Mouse (Mus musculus): ENCODE measurements around the gene Dync1i1. TPM values are rescaled to one million over a fixed set of nuclear protein-coding genes. Genes with fewer than 3 reads are reported as not detected.

The Dync1i1 gene
- polyA plus RNA-seq, 1 experiment from 2014 or later, result 7.0 TPM

DNA sequence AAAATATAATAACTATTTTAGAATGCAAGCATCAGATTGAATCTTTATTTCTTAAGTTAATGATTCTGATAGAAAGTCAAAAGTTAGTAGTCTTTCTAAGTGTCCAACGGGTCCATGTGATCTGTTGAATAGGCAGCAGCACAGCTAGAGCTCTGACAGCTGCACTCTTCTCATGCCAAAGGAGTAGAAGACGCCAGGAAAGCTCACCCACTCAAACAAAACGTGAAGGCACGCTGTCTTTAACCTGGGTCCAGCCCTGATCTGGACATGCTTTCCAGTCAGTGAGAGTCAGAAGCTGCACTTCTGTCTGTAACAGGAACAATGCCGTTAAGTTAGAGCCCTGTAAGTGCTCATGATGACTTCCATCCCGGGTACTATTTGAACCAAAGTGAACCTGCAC, 56.3 kb downstream of the Dync1i1 start:
- Histone ChIP-seq H3K4me3 (replicated peaks) (no peak overlapping the region), H3K36me3 (no peaks in the 10 kb centered on the region), H3K9ac (replicated peaks) (no peak overlapping the region), H3K4me2 (replicated peaks) (no peak overlapping the region), H3K9me3 (no peaks in the 10 kb centered on the region), H3K4me1 (replicated peaks) (no peaks in the 10 kb centered on the region), H3K27ac (no peak overlapping the region), H3K27me3 (no peaks in the 10 kb centered on the region)
- ATAC-seq, result no peak
- 86% methylated on average over 6 of the region's 6 CpGs for WGBS

DNA sequence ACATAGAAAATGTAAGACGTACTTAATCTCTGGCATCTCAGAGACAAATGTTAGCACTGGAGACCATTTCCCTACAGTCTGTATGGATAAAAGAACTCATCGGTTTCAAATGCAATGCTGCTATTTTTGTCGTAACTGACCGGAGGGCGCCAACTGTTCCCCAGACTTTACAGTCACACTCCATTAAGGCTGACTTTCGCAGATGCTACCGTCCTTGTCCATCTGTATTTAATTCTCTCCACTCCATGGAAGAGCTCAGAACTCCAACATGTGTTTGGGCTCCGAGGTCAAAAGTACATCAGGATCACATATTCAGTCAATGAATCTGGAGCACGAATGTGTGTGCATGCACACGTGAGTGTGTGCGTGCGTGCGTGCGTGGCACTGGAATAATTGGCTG, 58.4 kb downstream of the Dync1i1 start:
- H3K27ac ChIP-seq, result no peak overlapping the region
- no peak overlapping the region for H3K4me2 ChIP-seq (replicated peaks)
- WGBS, result 91% methylated on average over 14 of the region's 14 CpGs
- no peak for ATAC-seq
- no peaks in the 10 kb centered on the region for H3K36me3 ChIP-seq
- H3K4me3 ChIP-seq (replicated peaks), result no peak overlapping the region
- H3K27me3 ChIP-seq, result no peaks in the 10 kb centered on the region
- no peaks in the 10 kb centered on the region for H3K9me3 ChIP-seq
- H3K9ac ChIP-seq (replicated peaks), result no peak overlapping the region
- H3K4me1 ChIP-seq (replicated peaks), result no peaks in the 10 kb centered on the region

DNA sequence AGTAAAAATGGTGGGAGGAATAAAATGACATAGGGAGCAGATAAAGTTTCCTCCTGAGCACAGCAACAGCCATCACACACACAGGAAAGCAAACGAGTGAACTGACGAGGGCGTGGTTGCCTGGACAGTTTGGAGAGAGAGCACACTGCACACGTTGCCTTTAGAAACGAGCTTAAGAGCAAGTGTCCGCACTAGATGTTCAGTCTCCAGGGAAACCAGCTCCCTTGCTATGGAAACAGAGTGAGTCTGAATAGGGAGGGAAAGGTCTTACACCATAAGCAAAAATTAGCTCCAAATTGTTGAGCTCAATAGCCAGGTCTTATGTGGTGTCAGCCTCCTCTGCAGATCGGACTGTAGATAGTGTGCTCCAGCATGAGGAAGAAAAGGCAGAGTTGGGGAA, 65.2 kb downstream of the Dync1i1 start:
- no peak for ATAC-seq
- 36% methylated on average over 7 of the region's 7 CpGs for WGBS
- Histone ChIP-seq H3K4me2 (replicated peaks) (no peak overlapping the region), H3K27ac (no peak overlapping the region), H3K4me1 (replicated peaks) (no peaks in the 10 kb centered on the region), H3K9me3 (no peaks in the 10 kb centered on the region), H3K36me3 (no peaks in the 10 kb centered on the region), H3K27me3 (no peaks in the 10 kb centered on the region), H3K4me3 (replicated peaks) (no peak overlapping the region), H3K9ac (replicated peaks) (no peak overlapping the region)

DNA sequence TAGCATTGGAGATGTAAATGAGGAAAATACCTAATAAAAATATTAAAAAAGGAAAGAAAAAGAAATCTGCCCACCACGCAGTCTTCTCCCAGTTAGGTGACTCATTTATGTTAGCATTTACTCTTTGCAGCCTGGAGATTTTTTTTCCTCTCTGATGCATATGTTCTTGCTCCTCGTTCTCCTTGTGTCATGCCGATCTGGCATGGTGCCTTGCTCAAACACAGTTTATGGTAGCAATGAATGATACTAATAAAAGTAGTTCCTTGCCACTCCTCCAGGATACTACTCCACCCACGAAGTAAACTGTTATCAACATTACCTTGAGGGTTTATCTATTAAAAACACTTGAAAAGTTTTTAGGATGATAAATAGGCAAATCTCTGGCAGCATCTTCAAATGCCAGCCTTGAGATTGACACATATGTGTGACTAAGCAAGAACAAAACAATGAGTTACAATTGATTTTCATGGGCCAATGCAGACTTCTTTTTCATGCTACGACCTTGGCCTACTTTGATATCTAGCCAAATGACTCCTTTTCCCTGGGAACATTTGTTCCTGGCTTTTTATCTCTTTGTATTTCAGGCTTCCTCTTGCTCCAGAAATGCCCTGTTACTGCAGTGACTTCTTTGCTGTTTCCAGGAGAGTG, 68.8 kb downstream of the Dync1i1 start:
- no peak overlapping the region for H3K4me3 ChIP-seq (replicated peaks)
- ATAC-seq, result no peak
- H3K4me1 ChIP-seq (replicated peaks), result no peaks in the 10 kb centered on the region
- no peaks in the 10 kb centered on the region for H3K36me3 ChIP-seq
- no peak overlapping the region for H3K9ac ChIP-seq (replicated peaks)
- H3K27ac ChIP-seq, result no peak overlapping the region
- no peak overlapping the region for H3K4me2 ChIP-seq (replicated peaks)
- H3K27me3 ChIP-seq, result no peaks in the 10 kb centered on the region
- 71% methylated on average over 5 of the region's 5 CpGs for WGBS
- no peaks in the 10 kb centered on the region for H3K9me3 ChIP-seq

DNA sequence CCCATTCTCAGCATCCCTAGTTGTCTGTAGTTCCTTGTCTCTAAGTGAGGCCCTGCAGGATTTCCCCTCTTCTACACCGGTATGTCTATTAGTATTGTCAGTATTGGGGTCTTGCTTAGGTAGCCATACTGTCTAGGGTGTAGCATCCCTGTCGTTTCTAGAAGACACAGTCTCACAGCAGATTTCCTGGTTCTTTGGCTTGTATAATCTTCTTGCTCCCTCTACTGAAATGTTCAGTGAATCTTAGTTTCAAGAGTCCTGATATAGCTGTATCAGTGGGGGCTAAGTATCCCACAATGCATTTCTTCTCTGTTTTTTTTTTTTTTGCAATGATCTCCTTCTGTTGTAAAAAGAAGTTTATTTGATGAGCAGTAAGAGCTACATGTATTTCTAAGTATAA, 69.9 kb downstream of the Dync1i1 start:
- H3K27ac ChIP-seq, result no peak overlapping the region
- no peaks in the 10 kb centered on the region for H3K4me1 ChIP-seq (replicated peaks)
- H3K27me3 ChIP-seq, result no peaks in the 10 kb centered on the region
- no peaks in the 10 kb centered on the region for H3K9me3 ChIP-seq
- no peak overlapping the region for H3K9ac ChIP-seq (replicated peaks)
- WGBS, result 78% methylated on average over 2 of the region's 2 CpGs
- no peak for ATAC-seq
- H3K36me3 ChIP-seq, result no peaks in the 10 kb centered on the region
- no peak overlapping the region for H3K4me3 ChIP-seq (replicated peaks)
- no peak overlapping the region for H3K4me2 ChIP-seq (replicated peaks)

DNA sequence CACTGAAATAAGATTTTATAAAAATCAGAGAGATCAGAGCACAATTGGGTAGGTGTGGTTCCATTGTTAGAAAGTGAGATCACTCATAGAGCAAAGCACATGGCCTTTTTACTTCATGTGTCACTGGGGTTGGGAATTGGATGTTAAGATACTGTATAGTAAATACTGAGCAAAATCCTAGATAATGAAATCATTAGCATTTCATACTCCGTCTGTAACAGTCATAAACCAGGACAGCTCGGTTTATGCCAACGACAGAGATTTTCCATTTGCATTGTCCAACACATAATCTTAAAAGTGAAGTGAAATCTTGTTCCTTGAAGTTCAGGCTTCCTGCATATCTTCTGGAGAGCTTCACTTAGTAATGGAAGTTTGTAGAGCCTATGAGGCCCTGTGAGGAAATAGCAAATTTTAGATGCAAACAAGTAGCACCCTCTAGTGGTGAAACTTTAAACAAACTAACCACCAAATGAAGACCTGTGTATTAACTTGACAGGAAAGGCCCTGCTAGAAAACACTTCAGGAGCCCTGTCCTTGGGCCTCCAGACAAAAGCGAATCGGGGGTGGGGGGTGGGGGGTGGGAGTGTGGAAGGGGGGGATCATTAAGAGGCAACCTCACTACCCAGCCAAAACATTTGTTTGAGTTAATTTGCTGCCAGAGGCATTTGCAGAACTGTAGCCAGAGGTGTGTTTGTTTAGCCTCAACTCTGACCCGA, 76.8 kb downstream of the Dync1i1 start:
- ATAC-seq, result peak; percentile 82
- H3K4me2 ChIP-seq (replicated peaks), result no peak overlapping the region
- H3K27ac ChIP-seq, result no peak overlapping the region
- H3K4me1 ChIP-seq (replicated peaks), result no peaks in the 10 kb centered on the region
- H3K9me3 ChIP-seq, result no peaks in the 10 kb centered on the region
- H3K36me3 ChIP-seq, result no peaks in the 10 kb centered on the region
- no peak overlapping the region for H3K9ac ChIP-seq (replicated peaks)
- WGBS, result 56% methylated on average over 6 of the region's 6 CpGs
- H3K27me3 ChIP-seq, result no peaks in the 10 kb centered on the region
- H3K4me3 ChIP-seq (replicated peaks), result no peak overlapping the region

DNA sequence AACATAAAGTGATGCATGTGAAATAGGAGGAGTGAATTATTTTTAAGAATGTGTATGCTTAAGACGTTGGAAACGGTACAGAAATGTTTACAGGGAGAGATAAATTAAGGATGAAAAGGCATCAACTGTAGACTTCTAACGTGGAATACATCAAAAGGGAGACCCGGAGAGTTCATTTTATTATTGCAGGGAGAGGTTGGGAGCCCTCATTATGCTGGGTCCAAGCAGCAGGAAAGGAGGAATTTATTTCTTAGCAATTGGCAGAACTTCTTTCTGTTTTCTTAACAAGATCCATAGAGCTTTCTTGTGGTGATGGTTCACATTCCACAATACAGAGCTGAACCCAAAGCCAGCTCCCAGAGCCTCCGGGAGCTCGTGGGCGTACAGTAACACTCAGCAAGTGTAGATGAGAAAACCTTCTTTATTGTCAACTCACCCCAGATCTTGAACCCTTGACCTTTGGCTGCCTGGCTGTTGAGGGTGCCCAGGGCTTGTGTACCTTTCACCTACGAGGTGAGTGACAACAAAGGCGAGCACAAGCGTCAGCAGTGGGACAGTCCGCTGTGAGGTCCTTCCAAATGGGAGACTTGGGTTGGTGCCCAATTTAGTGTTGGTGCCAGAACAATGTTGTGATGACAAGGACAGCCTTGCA, 77.5 kb downstream of the Dync1i1 start:
- Histone ChIP-seq H3K36me3 (no peaks in the 10 kb centered on the region), H3K9me3 (no peaks in the 10 kb centered on the region), H3K4me2 (replicated peaks) (no peak overlapping the region), H3K4me1 (replicated peaks) (no peaks in the 10 kb centered on the region), H3K27ac (no peak overlapping the region), H3K9ac (replicated peaks) (no peak overlapping the region), H3K27me3 (no peaks in the 10 kb centered on the region), H3K4me3 (replicated peaks) (no peak overlapping the region)
- no peak for ATAC-seq
- 75% methylated on average over 11 of the region's 11 CpGs for WGBS

DNA sequence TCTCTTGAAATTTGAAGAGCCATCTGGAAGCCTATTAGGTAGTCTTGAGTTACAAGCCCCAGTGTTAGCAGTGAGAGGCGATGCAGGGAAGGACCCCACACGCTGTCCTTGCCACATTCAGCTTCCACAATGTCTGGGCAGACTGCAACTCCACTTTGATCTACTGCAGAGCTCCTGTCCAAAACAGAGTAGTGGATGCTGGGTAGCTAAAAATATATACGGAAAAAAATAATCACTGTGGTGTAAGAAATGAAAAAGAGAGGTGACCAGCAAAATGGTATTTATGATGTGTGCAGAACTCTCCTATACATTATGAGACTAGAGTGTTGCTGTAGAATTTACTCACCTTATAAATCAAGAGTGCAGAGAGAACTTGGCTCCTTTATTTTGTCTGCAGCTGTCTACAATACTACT, 82.6 kb downstream of the Dync1i1 start:
- no peak for ATAC-seq
- no peaks in the 10 kb centered on the region for H3K36me3 ChIP-seq
- H3K9ac ChIP-seq (replicated peaks), result no peak overlapping the region
- H3K4me2 ChIP-seq (replicated peaks), result no peak overlapping the region
- no peak overlapping the region for H3K27ac ChIP-seq
- WGBS, result 85% methylated on average over 3 of the region's 3 CpGs
- no peaks in the 10 kb centered on the region for H3K4me1 ChIP-seq (replicated peaks)
- H3K9me3 ChIP-seq, result no peaks in the 10 kb centered on the region
- H3K27me3 ChIP-seq, result no peaks in the 10 kb centered on the region
- no peak overlapping the region for H3K4me3 ChIP-seq (replicated peaks)

DNA sequence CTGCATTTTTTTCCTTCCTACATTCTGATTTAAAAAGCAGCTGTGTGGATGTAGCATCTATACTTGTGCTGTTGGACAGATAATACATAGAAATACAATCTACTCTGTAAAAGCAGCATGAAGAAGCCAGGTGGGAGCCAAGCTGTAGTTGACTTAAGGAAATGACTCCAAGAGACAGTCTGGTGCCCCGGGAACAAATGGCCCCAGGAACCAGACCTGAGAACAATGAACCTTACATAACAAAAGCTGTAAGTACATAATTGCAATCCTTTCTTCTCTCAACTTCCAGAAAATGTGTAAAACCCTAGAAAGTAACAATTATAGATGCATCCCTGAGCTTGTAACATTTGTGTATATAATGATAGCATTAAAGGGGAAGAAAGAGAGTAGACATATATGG, 86.6 kb downstream of the Dync1i1 start:
- 74% methylated on average over 1 of the region's 1 CpGs for WGBS
- no peak overlapping the region for H3K4me3 ChIP-seq (replicated peaks)
- no peaks in the 10 kb centered on the region for H3K9me3 ChIP-seq
- no peaks in the 10 kb centered on the region for H3K36me3 ChIP-seq
- no peaks in the 10 kb centered on the region for H3K27me3 ChIP-seq
- no peak for ATAC-seq
- H3K4me2 ChIP-seq (replicated peaks), result no peak overlapping the region
- no peak overlapping the region for H3K27ac ChIP-seq
- H3K9ac ChIP-seq (replicated peaks), result no peak overlapping the region
- H3K4me1 ChIP-seq (replicated peaks), result no peaks in the 10 kb centered on the region

DNA sequence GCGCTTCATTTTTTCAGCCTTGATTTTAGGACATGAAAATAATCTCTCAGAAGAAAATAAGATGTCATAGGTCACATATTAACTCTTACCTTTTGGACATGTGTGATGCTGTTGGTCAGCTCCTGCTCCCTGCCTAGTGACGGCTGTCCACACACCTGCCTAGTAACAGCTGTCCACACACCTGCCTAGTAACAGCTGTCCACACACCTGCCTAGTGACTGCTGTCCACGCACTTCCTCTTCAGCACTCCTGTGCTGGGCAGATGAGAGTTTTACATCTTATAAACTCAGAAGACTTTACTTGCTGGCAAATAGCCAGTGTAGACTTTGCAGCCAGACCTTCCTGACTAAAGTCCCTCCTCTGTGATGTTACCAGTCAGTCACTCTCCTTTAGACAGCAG, 94.2 kb downstream of the Dync1i1 start:
- Histone ChIP-seq H3K27me3 (no peaks in the 10 kb centered on the region), H3K4me1 (replicated peaks) (no peaks in the 10 kb centered on the region), H3K36me3 (no peaks in the 10 kb centered on the region), H3K4me3 (replicated peaks) (no peak overlapping the region), H3K9me3 (no peaks in the 10 kb centered on the region), H3K27ac (no peak overlapping the region), H3K4me2 (replicated peaks) (no peak overlapping the region), H3K9ac (replicated peaks) (no peak overlapping the region)
- ATAC-seq, result no peak
- 94% methylated on average over 3 of the region's 3 CpGs for WGBS

DNA sequence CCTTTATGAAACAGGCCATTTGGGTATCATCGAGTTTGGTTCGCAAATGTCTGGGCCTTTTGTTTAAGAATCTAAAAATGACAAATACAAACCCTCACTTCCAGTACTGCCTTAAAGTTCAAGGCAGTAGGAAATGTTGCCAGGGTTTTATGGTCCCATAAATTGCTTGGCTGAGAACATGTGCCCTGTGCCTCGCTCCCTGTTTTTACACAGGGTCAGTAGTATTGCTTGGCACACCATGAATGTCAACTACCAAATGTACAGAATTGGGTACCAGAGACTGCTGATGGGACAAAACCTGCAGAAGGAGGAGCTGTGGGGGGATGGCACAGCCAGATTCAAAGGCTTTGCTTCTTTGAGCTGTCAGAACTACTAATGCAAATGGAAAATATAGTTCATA, 100.0 kb downstream of the Dync1i1 start:
- H3K4me1 ChIP-seq (replicated peaks), result no peaks in the 10 kb centered on the region

DNA sequence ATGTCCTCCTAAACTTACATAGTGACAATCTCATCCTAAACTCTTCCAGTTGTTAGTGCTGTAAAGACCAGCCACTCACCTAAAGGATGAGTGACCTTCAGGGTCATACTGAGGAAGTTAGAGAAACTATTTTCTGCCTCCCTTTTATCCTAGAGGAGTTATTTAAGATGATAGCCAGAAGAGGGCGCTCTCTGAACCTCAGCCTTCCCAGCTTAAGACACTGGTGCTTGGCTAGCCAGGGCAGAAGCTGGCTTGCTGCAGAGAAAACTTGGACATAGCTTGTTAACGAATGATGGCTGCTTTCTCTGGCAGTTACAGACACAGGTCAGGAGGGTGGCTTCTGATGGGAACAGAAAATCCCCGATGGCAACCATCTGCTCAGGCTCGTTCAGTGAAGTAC, 101.6 kb downstream of the Dync1i1 start:
- H3K27ac ChIP-seq, result no peak overlapping the region
- H3K4me3 ChIP-seq (replicated peaks), result no peak overlapping the region
- no peaks in the 10 kb centered on the region for H3K36me3 ChIP-seq
- no peaks in the 10 kb centered on the region for H3K4me1 ChIP-seq (replicated peaks)
- no peaks in the 10 kb centered on the region for H3K9me3 ChIP-seq
- WGBS, result 60% methylated on average over 4 of the region's 4 CpGs
- no peak for ATAC-seq
- H3K9ac ChIP-seq (replicated peaks), result no peak overlapping the region
- no peak overlapping the region for H3K4me2 ChIP-seq (replicated peaks)
- no peaks in the 10 kb centered on the region for H3K27me3 ChIP-seq

More for the DNA sequence above, 100.0 kb downstream of the Dync1i1 start:
- H3K4me3 ChIP-seq (replicated peaks), result no peak overlapping the region
- no peaks in the 10 kb centered on the region for H3K27me3 ChIP-seq
- no peaks in the 10 kb centered on the region for H3K36me3 ChIP-seq
- H3K9me3 ChIP-seq, result no peaks in the 10 kb centered on the region
- no peak overlapping the region for H3K4me2 ChIP-seq (replicated peaks)
- WGBS, result 95% methylated on average over 3 of the region's 3 CpGs
- H3K9ac ChIP-seq (replicated peaks), result no peak overlapping the region
- no peak overlapping the region for H3K27ac ChIP-seq
- no peak for ATAC-seq

Data from midbrain, embryonic 13.5 days (tissue).